Mouse (Mus musculus) neural tube, embryonic 15.5 days (tissue): ENCODE data around the gene Bmp6. TPM values are rescaled to one million over a fixed set of nuclear protein-coding genes. Genes with fewer than 3 reads are reported as not detected.

Source experiments
- ATAC-seq: fragments of 200-750 bp; cut with Nextera tagmentation; 2 replicates; pipeline ENCODE4 v1.8.0; 2017; ENCODE audit warnings: mild to moderate bottlenecking, moderate TSS enrichment, moderate library complexity; ENCODE audit not compliant: low FRiP score
- H3K27ac ChIP-seq: fragments of 300-500 bp; sonication (generic); replicated peaks from 2 replicates; pipeline ENCODE4 v1.5.1; 2015; ENCODE audit warnings: mild to moderate bottlenecking, inconsistent platforms
- H3K27me3 ChIP-seq: fragments of 300-500 bp; sonication (generic); replicated peaks from 2 replicates; pipeline ENCODE4 v1.6.1; 2015; ENCODE audit warnings: inconsistent platforms
- H3K36me3 ChIP-seq: fragments of 300-500 bp; sonication (generic); 2 replicates; pipeline ENCODE4 v1.6.1; 2015; ENCODE audit warnings: inconsistent platforms
- H3K4me1 ChIP-seq: fragments of 300-500 bp; sonication (generic); 2 replicates; pipeline ENCODE4 v1.6.1; 2015; ENCODE audit warnings: inconsistent platforms
- H3K4me2 ChIP-seq: fragments of 300-500 bp; sonication (generic); 2 replicates; pipeline ENCODE4 v1.6.1; 2015; ENCODE audit warnings: inconsistent platforms, mild to moderate bottlenecking, moderate library complexity
- H3K4me3 ChIP-seq: fragments of 300-500 bp; sonication (generic); replicated peaks from 2 replicates; pipeline ENCODE4 v1.5.1; 2015; ENCODE audit warnings: mild to moderate bottlenecking, inconsistent platforms
- H3K9ac ChIP-seq: fragments of 300-500 bp; sonication (generic); replicated peaks from 2 replicates; pipeline ENCODE4 v1.6.1; 2015; ENCODE audit warnings: mild to moderate bottlenecking, inconsistent platforms
- H3K9me3 ChIP-seq: fragments of 300-500 bp; sonication (generic); replicated peaks from 2 replicates; pipeline ENCODE4 v1.6.1; 2016; ENCODE audit warnings: inconsistent platforms
- WGBS: fragments of 180-500 bp; shearing (Covaris S2); methylation state at CpG from one replicate; pipeline ENCODE4 v1.1.7; 2015; ENCODE audit warnings: mixed read lengths; 5-methylcytosine and 5-hydroxymethylcytosine counted together
- polyA plus RNA-seq: library from polyadenylated mRNA; unstranded; fragments of >200 nt; fragmentation: Nextera tagmentation; extraction: Ambion mirVana; gene quantifications from 2 replicates; pipeline ENCODE4 v1.2.1, GENCODE M21; 2015

The Bmp6 gene
- polyA plus RNA-seq, 1 experiment from 2014 or later = 3.1 TPM

- Histone ChIP-seq H3K4me2 (no peak overlapping the region), H3K27ac (no peak overlapping the region), H3K4me3 (no peak overlapping the region), H3K4me1 (no peaks in the 10 kb centered on the region), H3K27me3 (no peaks in the 10 kb centered on the region), H3K36me3 (peaks cover 25% of the 10 kb centered on the region), H3K9me3 (no peaks in the 10 kb centered on the region), H3K9ac (no peak overlapping the region)
- WGBS = 65% methylated on average over 3 of the region's 3 CpGs
- no peak for ATAC-seq
Measured at GRCm38 (mm10) chr13:38496715-38497114, 151.8 kb downstream of the Bmp6 start.

- Histone ChIP-seq H3K4me3 (no peak overlapping the region), H3K4me1 (no peaks in the 10 kb centered on the region), H3K27ac (no peak overlapping the region), H3K27me3 (no peaks in the 10 kb centered on the region), H3K36me3 (peaks cover 61% of the 10 kb centered on the region), H3K4me2 (no peak overlapping the region), H3K9me3 (no peaks in the 10 kb centered on the region), H3K9ac (no peak overlapping the region)
- WGBS = 92% methylated on average over 12 of the region's 12 CpGs
- ATAC-seq = no peak
Measured at GRCm38 (mm10) chr13:38501314-38501713, 156.4 kb downstream of the Bmp6 start.

GRCm38 (mm10) chr13:38503137-38503849, 158.4 kb downstream of the Bmp6 start:
- Histone ChIP-seq H3K36me3 (peaks cover 72% of the 10 kb centered on the region), H3K9me3 (no peaks in the 10 kb centered on the region), H3K4me3 (no peak overlapping the region), H3K4me1 (no peaks in the 10 kb centered on the region), H3K27me3 (no peaks in the 10 kb centered on the region), H3K9ac (no peak overlapping the region), H3K4me2 (no peak overlapping the region), H3K27ac (no peak overlapping the region)
- WGBS = 89% methylated on average over 14 of the region's 14 CpGs
- ATAC-seq = no peak

- Histone ChIP-seq H3K36me3 (peaks cover 64% of the 10 kb centered on the region), H3K4me3 (no peak overlapping the region), H3K27ac (no peak overlapping the region), H3K9me3 (no peaks in the 10 kb centered on the region), H3K9ac (no peak overlapping the region), H3K27me3 (no peaks in the 10 kb centered on the region), H3K4me2 (no peak overlapping the region), H3K4me1 (no peaks in the 10 kb centered on the region)
- ATAC-seq = no peak
- 87% methylated on average over 8 of the region's 8 CpGs for WGBS
Measured at GRCm38 (mm10) chr13:38506320-38506719, 161.4 kb downstream of the Bmp6 start.

- Histone ChIP-seq H3K9ac (no peak overlapping the region), H3K4me2 (no peak overlapping the region), H3K36me3 (peaks cover 60% of the 10 kb centered on the region), H3K27me3 (no peaks in the 10 kb centered on the region), H3K27ac (no peak overlapping the region), H3K4me1 (no peaks in the 10 kb centered on the region), H3K4me3 (no peak overlapping the region), H3K9me3 (no peaks in the 10 kb centered on the region)
- WGBS = 94% methylated on average over 10 of the region's 10 CpGs
- ATAC-seq = no peak
Measured at GRCm38 (mm10) chr13:38506936-38507335, 162.0 kb downstream of the Bmp6 start.

GRCm38 (mm10) chr13:38509681-38510341, 164.9 kb downstream of the Bmp6 start:
- peaks cover 48% of the 10 kb centered on the region for H3K36me3 ChIP-seq
- 86% methylated on average over 8 of the region's 8 CpGs for WGBS
- no peaks in the 10 kb centered on the region for H3K9me3 ChIP-seq
- no peak overlapping the region for H3K4me2 ChIP-seq
- H3K9ac ChIP-seq = no peak overlapping the region
- H3K27me3 ChIP-seq = no peaks in the 10 kb centered on the region
- no peaks in the 10 kb centered on the region for H3K4me1 ChIP-seq
- no peak overlapping the region for H3K27ac ChIP-seq
- no peak overlapping the region for H3K4me3 ChIP-seq
- no peak for ATAC-seq

GRCm38 (mm10) chr13:38511979-38512378, 167.1 kb downstream of the Bmp6 start:
- WGBS = 89% methylated on average over 10 of the region's 10 CpGs
- no peak overlapping the region for H3K9ac ChIP-seq
- H3K27me3 ChIP-seq = no peaks in the 10 kb centered on the region
- no peak overlapping the region for H3K4me3 ChIP-seq
- H3K9me3 ChIP-seq = no peaks in the 10 kb centered on the region
- ATAC-seq = no peak
- peaks cover 42% of the 10 kb centered on the region for H3K36me3 ChIP-seq
- no peaks in the 10 kb centered on the region for H3K4me1 ChIP-seq
- no peak overlapping the region for H3K4me2 ChIP-seq
- H3K27ac ChIP-seq = no peak overlapping the region

GRCm38 (mm10) chr13:38513921-38514320, 169.0 kb downstream of the Bmp6 start:
- H3K9me3 ChIP-seq = no peaks in the 10 kb centered on the region
- H3K27me3 ChIP-seq = no peaks in the 10 kb centered on the region
- no peak for ATAC-seq
- H3K4me3 ChIP-seq = no peak overlapping the region
- H3K4me1 ChIP-seq = no peaks in the 10 kb centered on the region
- no peak overlapping the region for H3K4me2 ChIP-seq
- no peak overlapping the region for H3K9ac ChIP-seq
- 95% methylated on average over 7 of the region's 7 CpGs for WGBS
- H3K36me3 ChIP-seq = peaks cover 54% of the 10 kb centered on the region
- no peak overlapping the region for H3K27ac ChIP-seq

- no peak overlapping the region for H3K9ac ChIP-seq
- H3K36me3 ChIP-seq = peaks cover 59% of the 10 kb centered on the region
- H3K27me3 ChIP-seq = no peaks in the 10 kb centered on the region
- H3K4me1 ChIP-seq = no peaks in the 10 kb centered on the region
- ATAC-seq = no peak
- no peaks in the 10 kb centered on the region for H3K9me3 ChIP-seq
- H3K27ac ChIP-seq = no peak overlapping the region
- no peak overlapping the region for H3K4me2 ChIP-seq
- 90% methylated on average over 2 of the region's 2 CpGs for WGBS
- H3K4me3 ChIP-seq = no peak overlapping the region
Measured at GRCm38 (mm10) chr13:38515431-38515830, 170.5 kb downstream of the Bmp6 start.

GRCm38 (mm10) chr13:38515845-38516244, 170.9 kb downstream of the Bmp6 start:
- no peak for ATAC-seq
- Histone ChIP-seq H3K27me3 (no peaks in the 10 kb centered on the region), H3K4me1 (no peaks in the 10 kb centered on the region), H3K27ac (no peak overlapping the region), H3K36me3 (peaks cover 60% of the 10 kb centered on the region), H3K4me3 (no peak overlapping the region), H3K9ac (no peak overlapping the region), H3K4me2 (no peak overlapping the region), H3K9me3 (no peaks in the 10 kb centered on the region)
- 87% methylated on average over 3 of the region's 3 CpGs for WGBS

- no peaks in the 10 kb centered on the region for H3K4me1 ChIP-seq
- no peak for ATAC-seq
- H3K4me3 ChIP-seq = no peak overlapping the region
- no peaks in the 10 kb centered on the region for H3K9me3 ChIP-seq
- no peak overlapping the region for H3K9ac ChIP-seq
- H3K27ac ChIP-seq = no peak overlapping the region
- H3K4me2 ChIP-seq = no peak overlapping the region
- H3K36me3 ChIP-seq = peaks cover 63% of the 10 kb centered on the region
- H3K27me3 ChIP-seq = no peaks in the 10 kb centered on the region
- WGBS = 96% methylated on average over 11 of the region's 11 CpGs
Measured at GRCm38 (mm10) chr13:38516582-38516981, 171.7 kb downstream of the Bmp6 start.

- H3K9ac ChIP-seq = no peak overlapping the region
- no peak for ATAC-seq
- H3K4me1 ChIP-seq = no peaks in the 10 kb centered on the region
- H3K27me3 ChIP-seq = no peaks in the 10 kb centered on the region
- H3K4me3 ChIP-seq = no peak overlapping the region
- WGBS = 94% methylated on average over 11 of the region's 11 CpGs
- H3K36me3 ChIP-seq = peaks cover 63% of the 10 kb centered on the region
- no peak overlapping the region for H3K4me2 ChIP-seq
- H3K27ac ChIP-seq = no peak overlapping the region
- no peaks in the 10 kb centered on the region for H3K9me3 ChIP-seq
Measured at GRCm38 (mm10) chr13:38520299-38520698, 175.4 kb downstream of the Bmp6 start.
